Mouse (Mus musculus) MEL (cell line): ENCODE data around the gene Trappc2.

Experiments
- CHD2 ChIP-seq: IDR thresholded peaks from 2 replicates; pipeline ENCODE4 v1.6.1; 2011; ENCODE audit warnings: low read length, improper control_type of control experiment
- CTCF ChIP-seq, 3 experiments: IDR thresholded peaks in 2 of 3; conservative IDR thresholded peaks in 1 of 3; 2 replicates each; pipeline ENCODE4 v1.5.1; 2011 to 2012; ENCODE audit warnings: low read length in 3 of 3, low read depth in 2 of 3, mild to moderate bottlenecking in 2 of 3, improper control_type of control experiment in 1 of 3, inconsistent platforms in 1 of 3, mixed read lengths in 1 of 3, moderate library complexity in 1 of 3; ENCODE audit not compliant: control insufficient read depth in 1 of 3, insufficient read depth in 1 of 3, poor library complexity in 1 of 3, severe bottlenecking in 1 of 3
- GATA1 ChIP-seq: IDR thresholded peaks from 2 replicates; pipeline ENCODE4 v1.6.1; 2011; ENCODE audit warnings: low read depth, low read length, improper control_type of control experiment
- JUND ChIP-seq: IDR thresholded peaks from 2 replicates; pipeline ENCODE4 v1.6.1; 2011; ENCODE audit warnings: low read depth, mild to moderate bottlenecking, improper control_type of control experiment, low read length
- MAX ChIP-seq: IDR thresholded peaks from 2 replicates; pipeline ENCODE4 v1.6.1; 2011; ENCODE audit warnings: low read length, improper control_type of control experiment
- MXI1 ChIP-seq: IDR thresholded peaks from 2 replicates; pipeline ENCODE4 v1.6.1; 2011; ENCODE audit warnings: mild to moderate bottlenecking, low read depth, low read length, improper control_type of control experiment
- POLR2A ChIP-seq, 2 experiments: IDR thresholded peaks; 2 replicates each; pipeline ENCODE4 v1.6.1; 2011 to 2012; ENCODE audit warnings: low read length in 2 of 2, mild to moderate bottlenecking in 2 of 2, control low read depth in 1 of 2, improper control_type of control experiment in 1 of 2, low read depth in 1 of 2, moderate library complexity in 1 of 2; ENCODE audit not compliant: control insufficient read depth in 1 of 2, insufficient read depth in 1 of 2, poor library complexity in 1 of 2
- TCF12 ChIP-seq: IDR thresholded peaks from 2 replicates; pipeline ENCODE4 v1.6.1; 2014; ENCODE audit warnings: low read depth, mild to moderate bottlenecking, inconsistent platforms, low read length, improper control_type of control experiment, moderate library complexity
- USF1 ChIP-seq: IDR thresholded peaks from 2 replicates; pipeline ENCODE4 v1.6.1; 2014; ENCODE audit warnings: low read depth, mild to moderate bottlenecking, inconsistent platforms, low read length, improper control_type of control experiment, moderate library complexity

DNA sequence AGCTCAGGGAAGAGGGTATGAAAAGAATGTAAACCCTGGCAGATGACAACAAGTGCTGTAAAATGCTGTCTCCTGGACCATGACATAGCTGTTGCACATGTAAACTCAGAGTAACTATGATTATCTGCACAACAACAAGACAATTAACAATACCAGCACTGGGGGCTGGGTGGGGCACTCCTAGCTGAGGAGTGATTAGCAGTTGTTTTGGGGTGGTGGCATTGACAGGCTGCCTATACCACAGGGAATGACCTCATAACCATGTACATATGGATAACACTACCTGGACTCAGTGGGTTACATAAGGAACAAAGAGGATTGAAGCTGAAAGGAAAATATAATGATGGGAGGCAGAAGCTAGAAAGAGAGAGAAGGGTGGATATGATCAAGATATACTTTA lies 32.5 kb upstream of the Trappc2 start:
- no peak for TF ChIP-seq MAX
- no peak for TF ChIP-seq JUND
- TF ChIP-seq MXI1: no peak
- TF ChIP-seq CTCF (IDR thresholded peaks at IDR 0.05 in 2 of 3, conservative IDR thresholded peaks at IDR 0.05 in 1 of 3; ENCODE audit: control insufficient read depth in 1 of 3, insufficient read depth in 1 of 3, low read depth in 2 of 3, low read length in 3 of 3, poor library complexity in 1 of 3, severe bottlenecking in 1 of 3): no peak
- TF ChIP-seq POLR2A (IDR thresholded peaks at IDR 0.05; ENCODE audit: control insufficient read depth in 1 of 2, insufficient read depth in 1 of 2, low read depth in 1 of 2, low read length in 2 of 2, poor library complexity in 1 of 2): no peak
- TF ChIP-seq USF1: no peak
- no peak for TF ChIP-seq TCF12
- TF ChIP-seq CHD2: no peak
- no peak for TF ChIP-seq GATA1
